Mouse (Mus musculus) stomach, embryonic 16.5 days (tissue): Measurements from ENCODE around the gene 4930402H24Rik. TPM values are rescaled to one million over a fixed set of nuclear protein-coding genes. Genes with fewer than 3 reads are reported as not detected.

Source experiments
- ATAC-seq: fragments of 200-750 bp; cut with Nextera tagmentation; 2 replicates; pipeline ENCODE4 v1.8.0; 2017; ENCODE audit warnings: moderate number of reproducible peaks, moderate TSS enrichment; ENCODE audit not compliant: insufficient read depth, low FRiP score
- H3K27ac ChIP-seq: fragments of 300-500 bp; sonication (generic); 2 replicates; pipeline ENCODE4 v1.5.1; 2014; ENCODE audit warnings: low read length
- H3K27me3 ChIP-seq: fragments of 300-500 bp; sonication (generic); 2 replicates; pipeline ENCODE4 v1.6.1; 2014; ENCODE audit warnings: low read length, control low read depth, mixed read lengths; ENCODE audit not compliant: control insufficient read depth, insufficient read depth
- H3K36me3 ChIP-seq: fragments of 300-500 bp; sonication (generic); 2 replicates; pipeline ENCODE4 v1.6.1; 2014; ENCODE audit warnings: low read length; ENCODE audit not compliant: control insufficient read depth, insufficient read depth
- H3K4me1 ChIP-seq: fragments of 300-500 bp; sonication (generic); 2 replicates; pipeline ENCODE4 v1.6.1; 2014; ENCODE audit warnings: low read length, control low read depth, mixed read lengths; ENCODE audit not compliant: control insufficient read depth, insufficient read depth
- H3K4me2 ChIP-seq: fragments of 300-500 bp; sonication (generic); 2 replicates; pipeline ENCODE4 v1.6.1; 2014; ENCODE audit warnings: low read depth, low read length, mixed read lengths
- H3K4me3 ChIP-seq: fragments of 300-500 bp; sonication (generic); replicated peaks from 2 replicates; pipeline ENCODE4 v1.5.1; 2014; ENCODE audit warnings: mild to moderate bottlenecking, low read length
- H3K9ac ChIP-seq: fragments of 300-500 bp; sonication (generic); 2 replicates; pipeline ENCODE4 v1.6.1; 2014; ENCODE audit warnings: low read length
- H3K9me3 ChIP-seq: fragments of 300-500 bp; sonication (generic); replicated peaks from 2 replicates; pipeline ENCODE4 v1.6.1; 2016; ENCODE audit warnings: low read length, control low read depth; ENCODE audit not compliant: control insufficient read depth
- WGBS: fragments of 180-500 bp; shearing (Covaris S2); extraction: QIAGEN DNeasy Blood & Tissue Kit; methylation state at CpG from one replicate; pipeline ENCODE4 v1.1.7; 2014; 5-methylcytosine and 5-hydroxymethylcytosine counted together
- polyA plus RNA-seq: library from polyadenylated mRNA; unstranded; fragments of >200 nt; fragmentation: Nextera tagmentation; extraction: Ambion mirVana; gene quantifications from 2 replicates; pipeline ENCODE4 v1.2.1, GENCODE M21; 2015

4930402H24Rik gene
- polyA plus RNA-seq, 1 experiment from 2014 or later, result 33.2 TPM

GRCm38 (mm10) chr2:130743576-130743975 is 162.6 kb downstream of the 4930402H24Rik start:
- peaks cover 26% of the 10 kb centered on the region for H3K36me3 ChIP-seq
- no peak overlapping the region for H3K27ac ChIP-seq
- no peak overlapping the region for H3K4me2 ChIP-seq
- no peaks in the 10 kb centered on the region for H3K4me1 ChIP-seq
- H3K9me3 ChIP-seq, result peaks cover 5% of the 10 kb centered on the region
- no peak overlapping the region for H3K4me3 ChIP-seq
- H3K9ac ChIP-seq, result no peak overlapping the region
- WGBS, result 96% methylated on average over 1 of the region's 1 CpGs
- no peaks in the 10 kb centered on the region for H3K27me3 ChIP-seq
- ATAC-seq, result no peak

GRCm38 (mm10) chr2:130740096-130740495 is 166.1 kb downstream of the 4930402H24Rik start:
- Histone ChIP-seq H3K4me3 (no peak overlapping the region), H3K36me3 (peaks cover 19% of the 10 kb centered on the region), H3K4me1 (no peaks in the 10 kb centered on the region), H3K9ac (no peak overlapping the region), H3K27ac (no peak overlapping the region), H3K9me3 (peaks cover 5% of the 10 kb centered on the region), H3K4me2 (no peak overlapping the region), H3K27me3 (no peaks in the 10 kb centered on the region)
- WGBS, result 66% methylated on average over 4 of the region's 4 CpGs
- ATAC-seq, result no peak

GRCm38 (mm10) chr2:130738019-130738418 is 168.2 kb downstream of the 4930402H24Rik start:
- no peak for ATAC-seq
- H3K9ac ChIP-seq, result no peak overlapping the region
- no peaks in the 10 kb centered on the region for H3K4me1 ChIP-seq
- no peaks in the 10 kb centered on the region for H3K9me3 ChIP-seq
- no peak overlapping the region for H3K27ac ChIP-seq
- no peaks in the 10 kb centered on the region for H3K27me3 ChIP-seq
- H3K4me3 ChIP-seq, result no peak overlapping the region
- 79% methylated on average over 6 of the region's 6 CpGs for WGBS
- no peak overlapping the region for H3K4me2 ChIP-seq
- peaks cover 6% of the 10 kb centered on the region; the same call in 1 of the 2 replicates for H3K36me3 ChIP-seq

DNA sequence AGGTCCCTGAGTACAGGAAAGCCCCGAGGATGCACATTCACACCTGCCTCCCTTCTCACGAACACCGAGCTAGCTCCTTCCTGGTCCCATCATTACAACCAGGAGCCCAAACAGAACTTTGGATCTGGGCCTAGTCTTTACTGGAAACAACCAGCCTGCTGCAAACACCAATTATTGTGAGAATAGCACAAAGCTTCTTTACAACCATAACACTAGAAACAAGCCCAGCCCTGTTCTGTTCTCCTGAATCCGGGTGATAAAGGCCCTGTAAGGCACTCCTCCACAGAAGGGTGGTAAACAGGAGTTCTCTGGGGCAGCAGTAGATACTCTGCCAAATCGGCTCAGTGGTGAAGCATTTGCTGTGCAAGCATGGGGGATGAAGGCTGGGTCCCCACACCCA is 170.9 kb downstream of the 4930402H24Rik start:
- Histone ChIP-seq H3K9ac (no peak overlapping the region), H3K36me3 (peaks cover 15% of the 10 kb centered on the region)

DNA sequence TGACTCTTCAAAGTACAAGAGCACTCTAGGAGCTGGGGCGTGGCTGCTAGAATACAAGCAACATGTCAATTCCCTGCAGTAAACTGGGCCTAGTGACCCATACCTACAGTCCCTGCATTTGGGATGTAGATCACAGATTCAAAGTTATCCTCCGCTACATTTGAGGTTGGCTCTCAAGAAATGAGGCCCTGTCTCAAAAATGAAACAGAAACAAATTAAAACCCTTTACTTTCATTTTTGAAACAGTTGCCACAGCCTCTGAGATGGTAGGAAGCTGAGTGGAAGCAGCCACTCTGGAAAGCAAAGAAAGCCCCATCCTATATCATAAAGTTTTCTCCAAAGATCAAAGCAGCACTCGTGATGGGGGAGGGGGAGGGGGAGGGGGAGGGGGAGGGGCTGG is 172.8 kb downstream of the 4930402H24Rik start:
- no peak for ATAC-seq
- H3K9ac ChIP-seq, result no peak overlapping the region
- no peaks in the 10 kb centered on the region for H3K9me3 ChIP-seq
- H3K4me1 ChIP-seq, result no peaks in the 10 kb centered on the region
- no peak overlapping the region for H3K4me2 ChIP-seq
- no peaks in the 10 kb centered on the region for H3K27me3 ChIP-seq
- WGBS, result 94% methylated on average over 2 of the region's 3 CpGs
- no peak overlapping the region for H3K27ac ChIP-seq
- H3K4me3 ChIP-seq, result no peak overlapping the region
- peaks cover 29% of the 10 kb centered on the region for H3K36me3 ChIP-seq

More for the DNA sequence above, 170.9 kb downstream of the 4930402H24Rik start:
- H3K4me3 ChIP-seq, result no peak overlapping the region
- no peaks in the 10 kb centered on the region for H3K27me3 ChIP-seq
- H3K27ac ChIP-seq, result no peak overlapping the region
- 80% methylated on average over 5 of the region's 5 CpGs for WGBS
- no peak for ATAC-seq
- H3K4me2 ChIP-seq, result no peak overlapping the region
- no peaks in the 10 kb centered on the region for H3K9me3 ChIP-seq
- no peaks in the 10 kb centered on the region for H3K4me1 ChIP-seq

GRCm38 (mm10) chr2:130731855-130732254 is 174.4 kb downstream of the 4930402H24Rik start:
- no peak overlapping the region for H3K27ac ChIP-seq
- no peak overlapping the region for H3K9ac ChIP-seq
- no peaks in the 10 kb centered on the region for H3K9me3 ChIP-seq
- ATAC-seq, result no peak
- no peak overlapping the region for H3K4me3 ChIP-seq
- WGBS, result 74% methylated on average over 5 of the region's 5 CpGs
- H3K4me1 ChIP-seq, result no peaks in the 10 kb centered on the region
- no peak overlapping the region for H3K4me2 ChIP-seq
- H3K36me3 ChIP-seq, result peaks cover 40% of the 10 kb centered on the region
- no peaks in the 10 kb centered on the region for H3K27me3 ChIP-seq

GRCm38 (mm10) chr2:130730746-130731145 is 175.5 kb downstream of the 4930402H24Rik start:
- WGBS, result 82% methylated on average over 9 of the region's 9 CpGs
- Histone ChIP-seq H3K27me3 (no peaks in the 10 kb centered on the region), H3K4me2 (no peak overlapping the region), H3K4me1 (no peaks in the 10 kb centered on the region), H3K9ac (no peak overlapping the region), H3K27ac (no peak overlapping the region), H3K9me3 (no peaks in the 10 kb centered on the region), H3K4me3 (no peak overlapping the region), H3K36me3 (peaks cover 40% of the 10 kb centered on the region)
- no peak for ATAC-seq

DNA sequence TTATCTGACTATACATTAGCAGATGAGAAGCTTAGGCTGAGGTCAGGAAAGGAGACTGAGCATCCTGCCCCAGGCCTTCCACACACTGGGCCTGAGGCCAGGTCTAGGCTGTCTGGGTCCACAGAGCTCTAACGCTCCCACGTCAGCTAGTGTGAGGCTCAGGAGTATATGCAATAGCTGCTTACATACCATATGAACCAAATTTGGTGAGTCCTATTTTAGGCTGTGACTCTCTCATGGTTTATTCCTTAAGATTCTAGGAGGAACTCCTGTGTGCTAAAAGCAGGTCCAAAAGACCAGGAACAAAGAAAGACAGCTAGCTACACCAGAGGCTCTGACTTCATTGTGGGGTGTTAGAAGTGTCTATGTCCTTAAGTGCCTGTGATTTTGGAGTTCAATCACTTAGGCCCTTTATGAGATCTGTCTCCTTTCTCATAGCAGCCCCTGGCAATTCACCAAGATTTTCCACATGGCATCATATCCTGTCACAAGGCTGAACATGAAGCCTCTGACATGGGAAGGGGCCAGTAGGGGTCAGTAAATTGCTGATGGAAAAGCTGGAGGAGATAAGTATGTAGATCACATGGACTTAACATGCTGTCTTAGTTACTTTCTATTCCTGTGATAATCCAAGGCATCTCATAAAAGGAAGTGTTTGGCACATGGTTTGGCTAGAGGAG is 177.2 kb downstream of the 4930402H24Rik start:
- ATAC-seq, result no peak
- no peaks in the 10 kb centered on the region for H3K9me3 ChIP-seq
- WGBS, result 90% methylated on average over 2 of the region's 2 CpGs
- no peak overlapping the region for H3K27ac ChIP-seq
- H3K4me3 ChIP-seq, result no peak overlapping the region
- peaks cover 40% of the 10 kb centered on the region for H3K36me3 ChIP-seq
- no peaks in the 10 kb centered on the region for H3K27me3 ChIP-seq
- no peak overlapping the region for H3K4me2 ChIP-seq
- no peak overlapping the region for H3K9ac ChIP-seq
- no peaks in the 10 kb centered on the region for H3K4me1 ChIP-seq

DNA sequence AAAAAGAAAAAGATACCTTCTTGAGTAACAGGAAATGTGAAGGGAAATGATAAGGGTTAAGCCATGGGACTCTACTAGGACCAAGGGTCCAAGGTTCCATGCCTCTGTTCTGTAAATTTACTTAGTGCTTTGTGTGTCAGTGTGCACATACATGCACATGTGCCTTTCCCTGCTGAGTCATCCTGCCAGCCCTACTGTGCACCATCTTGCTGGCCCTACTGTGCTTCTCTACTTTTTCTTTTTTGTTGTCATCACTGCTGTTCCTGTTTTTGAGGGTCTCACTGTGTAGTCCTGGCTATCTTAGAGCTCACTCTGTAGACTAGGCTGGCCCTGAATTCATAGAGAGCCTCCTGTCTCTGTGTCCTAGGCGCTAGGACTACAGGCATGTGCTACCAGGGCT is 178.5 kb downstream of the 4930402H24Rik start:
- WGBS, result 95% methylated on average over 1 of the region's 1 CpGs
- no peak overlapping the region for H3K4me2 ChIP-seq
- ATAC-seq, result no peak
- H3K27ac ChIP-seq, result no peak overlapping the region
- peaks cover 40% of the 10 kb centered on the region for H3K36me3 ChIP-seq
- no peaks in the 10 kb centered on the region for H3K9me3 ChIP-seq
- H3K4me3 ChIP-seq, result no peak overlapping the region
- no peak overlapping the region for H3K9ac ChIP-seq
- no peaks in the 10 kb centered on the region for H3K27me3 ChIP-seq
- H3K4me1 ChIP-seq, result no peaks in the 10 kb centered on the region
